Mouse (Mus musculus): ENCODE results near the gene Met. TPM values are rescaled to one million over a fixed set of nuclear protein-coding genes. Genes with fewer than 3 reads are reported as not detected.

The Met gene
- polyA plus RNA-seq, 1 experiment from 2014 or later = 1.5 TPM

GRCm38 (mm10) chr6:17498801-17499200 lies 35.2 kb downstream of the Met start:
- H3K4me3 ChIP-seq (replicated peaks; ENCODE audit: low read depth, low read length) = no peak overlapping the region
- H3K4me1 ChIP-seq (ENCODE audit: control insufficient read depth, insufficient read depth, low read length) = no peaks in the 10 kb centered on the region
- ATAC-seq (ENCODE audit: low FRiP score, low TSS enrichment) (no peak), DNase-seq (no peak)
- H3K9ac ChIP-seq (replicated peaks; ENCODE audit: low read length) = no peak overlapping the region
- no peaks in the 10 kb centered on the region for H3K27me3 ChIP-seq (ENCODE audit: control insufficient read depth, insufficient read depth, low read length)
- H3K4me2 ChIP-seq (ENCODE audit: low read length) = no peak overlapping the region
- H3K27ac ChIP-seq (replicated peaks; ENCODE audit: low read depth, low read length) = no peak overlapping the region
- WGBS = 84% methylated on average over 8 of the region's 8 CpGs
- H3K36me3 ChIP-seq (ENCODE audit: control insufficient read depth, insufficient read depth, low read length) = no peaks in the 10 kb centered on the region
- no peaks in the 10 kb centered on the region for H3K9me3 ChIP-seq (ENCODE audit: control insufficient read depth, low read length)

- Histone ChIP-seq H3K9me3 (ENCODE audit: control insufficient read depth, low read length) (no peaks in the 10 kb centered on the region), H3K9ac (replicated peaks; ENCODE audit: low read length) (no peak overlapping the region), H3K4me1 (ENCODE audit: control insufficient read depth, insufficient read depth, low read length) (no peaks in the 10 kb centered on the region), H3K27ac (replicated peaks; ENCODE audit: low read depth, low read length) (no peak overlapping the region), H3K4me2 (ENCODE audit: low read length) (no peak overlapping the region), H3K36me3 (ENCODE audit: control insufficient read depth, insufficient read depth, low read length) (no peaks in the 10 kb centered on the region), H3K4me3 (replicated peaks; ENCODE audit: low read depth, low read length) (no peak overlapping the region), H3K27me3 (ENCODE audit: control insufficient read depth, insufficient read depth, low read length) (no peaks in the 10 kb centered on the region)
- 83% methylated on average over 4 of the region's 4 CpGs for WGBS
- DNase-seq (no peak), ATAC-seq (ENCODE audit: low FRiP score, low TSS enrichment) (no peak)
Measured at GRCm38 (mm10) chr6:17501440-17501839, 37.8 kb downstream of the Met start.

GRCm38 (mm10) chr6:17502311-17502710 lies 38.7 kb downstream of the Met start:
- no peaks in the 10 kb centered on the region for H3K9me3 ChIP-seq (ENCODE audit: control insufficient read depth, low read length)
- WGBS = 87% methylated on average over 1 of the region's 1 CpGs
- no peak for ATAC-seq (ENCODE audit: low FRiP score, low TSS enrichment)

DNA sequence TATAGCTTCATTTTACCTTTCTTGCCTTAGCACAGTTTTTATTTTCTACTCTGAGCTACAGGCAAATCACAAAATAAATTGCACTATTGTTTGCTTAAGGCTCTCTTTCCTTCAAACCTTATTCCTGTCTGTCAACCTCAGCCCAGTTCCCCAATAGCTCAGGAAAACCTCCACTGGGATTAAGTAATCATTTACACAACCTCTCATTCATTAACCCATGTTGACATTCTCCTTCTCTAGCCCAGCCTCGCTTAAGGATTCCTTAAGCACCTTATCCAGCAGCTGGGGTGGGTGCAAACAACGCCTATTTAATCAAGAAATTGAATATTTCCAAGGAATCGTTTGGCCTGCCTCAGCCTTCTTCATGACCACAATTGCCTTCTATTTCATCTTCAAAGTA lies 40.1 kb downstream of the Met start:
- DNase-seq (no peak), ATAC-seq (ENCODE audit: low FRiP score, low TSS enrichment) (no peak)
- Histone ChIP-seq H3K36me3 (ENCODE audit: control insufficient read depth, insufficient read depth, low read length) (no peaks in the 10 kb centered on the region), H3K4me1 (ENCODE audit: control insufficient read depth, insufficient read depth, low read length) (no peaks in the 10 kb centered on the region), H3K27me3 (ENCODE audit: control insufficient read depth, insufficient read depth, low read length) (no peaks in the 10 kb centered on the region), H3K4me2 (ENCODE audit: low read length) (no peak overlapping the region), H3K4me3 (replicated peaks; ENCODE audit: low read depth, low read length) (no peak overlapping the region), H3K9ac (replicated peaks; ENCODE audit: low read length) (no peak overlapping the region), H3K9me3 (ENCODE audit: control insufficient read depth, low read length) (no peaks in the 10 kb centered on the region), H3K27ac (replicated peaks; ENCODE audit: low read depth, low read length) (no peak overlapping the region)
- WGBS = 59% methylated on average over 3 of the region's 3 CpGs

More at GRCm38 (mm10) chr6:17502311-17502710, 38.7 kb downstream of the Met start:
- no peak overlapping the region for H3K4me3 ChIP-seq (replicated peaks; ENCODE audit: low read depth, low read length)
- H3K27me3 ChIP-seq (ENCODE audit: control insufficient read depth, insufficient read depth, low read length) = no peaks in the 10 kb centered on the region
- no peak overlapping the region for H3K4me2 ChIP-seq (ENCODE audit: low read length)
- no peak overlapping the region for H3K27ac ChIP-seq (replicated peaks; ENCODE audit: low read depth, low read length)
- no peaks in the 10 kb centered on the region for H3K36me3 ChIP-seq (ENCODE audit: control insufficient read depth, insufficient read depth, low read length)
- H3K4me1 ChIP-seq (ENCODE audit: control insufficient read depth, insufficient read depth, low read length) = no peaks in the 10 kb centered on the region
- no peak for DNase-seq
- H3K9ac ChIP-seq (replicated peaks; ENCODE audit: low read length) = no peak overlapping the region

- Histone ChIP-seq H3K9ac (replicated peaks; ENCODE audit: low read length) (no peak overlapping the region), H3K4me2 (ENCODE audit: low read length) (no peak overlapping the region), H3K27me3 (ENCODE audit: control insufficient read depth, insufficient read depth, low read length) (no peaks in the 10 kb centered on the region), H3K4me1 (ENCODE audit: control insufficient read depth, insufficient read depth, low read length) (no peaks in the 10 kb centered on the region), H3K9me3 (ENCODE audit: control insufficient read depth, low read length) (no peaks in the 10 kb centered on the region), H3K4me3 (replicated peaks; ENCODE audit: low read depth, low read length) (no peak overlapping the region), H3K27ac (replicated peaks; ENCODE audit: low read depth, low read length) (no peak overlapping the region), H3K36me3 (ENCODE audit: control insufficient read depth, insufficient read depth, low read length) (no peaks in the 10 kb centered on the region)
- DNase-seq (no peak), ATAC-seq (ENCODE audit: low FRiP score, low TSS enrichment) (no peak)
- WGBS = 81% methylated on average over 3 of the region's 3 CpGs
Measured at GRCm38 (mm10) chr6:17505530-17505929, 41.9 kb downstream of the Met start.

DNA sequence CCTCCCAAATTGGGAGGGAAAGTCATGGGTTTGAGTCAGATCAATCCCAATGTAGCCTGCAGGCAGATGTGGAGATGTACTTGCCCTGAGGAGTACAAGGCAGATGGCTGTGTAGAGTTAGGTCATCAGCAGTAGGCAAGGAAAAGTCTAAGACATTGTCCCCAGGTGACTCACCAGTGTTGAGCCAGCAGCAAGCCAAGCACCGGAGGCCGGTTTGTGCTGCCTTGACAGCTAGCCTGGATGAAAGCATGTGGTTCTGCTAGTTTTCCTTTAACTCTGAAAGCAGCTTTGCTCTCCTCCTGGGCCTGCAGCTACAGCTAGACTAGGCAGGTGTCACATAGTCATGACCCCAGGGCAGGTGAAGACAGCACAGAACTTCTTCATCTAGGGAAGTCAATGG lies 43.2 kb downstream of the Met start:
- WGBS = 94% methylated on average over 2 of the region's 2 CpGs
- no peak for DNase-seq
- no peak overlapping the region for H3K27ac ChIP-seq (replicated peaks; ENCODE audit: low read depth, low read length)
- H3K9me3 ChIP-seq (ENCODE audit: control insufficient read depth, low read length) = no peaks in the 10 kb centered on the region
- no peak overlapping the region for H3K9ac ChIP-seq (replicated peaks; ENCODE audit: low read length)
- no peaks in the 10 kb centered on the region for H3K36me3 ChIP-seq (ENCODE audit: control insufficient read depth, insufficient read depth, low read length)
- H3K4me3 ChIP-seq (replicated peaks; ENCODE audit: low read depth, low read length) = no peak overlapping the region
- no peak overlapping the region for H3K4me2 ChIP-seq (ENCODE audit: low read length)
- H3K4me1 ChIP-seq (ENCODE audit: control insufficient read depth, insufficient read depth, low read length) = no peaks in the 10 kb centered on the region
- no peak for ATAC-seq (ENCODE audit: low FRiP score, low TSS enrichment)
- no peaks in the 10 kb centered on the region for H3K27me3 ChIP-seq (ENCODE audit: control insufficient read depth, insufficient read depth, low read length)

- Histone ChIP-seq H3K4me3 (replicated peaks; ENCODE audit: low read depth, low read length) (no peak overlapping the region), H3K36me3 (ENCODE audit: control insufficient read depth, insufficient read depth, low read length) (no peaks in the 10 kb centered on the region), H3K27me3 (ENCODE audit: control insufficient read depth, insufficient read depth, low read length) (no peaks in the 10 kb centered on the region), H3K4me2 (ENCODE audit: low read length) (no peak overlapping the region), H3K9me3 (ENCODE audit: control insufficient read depth, low read length) (no peaks in the 10 kb centered on the region), H3K9ac (replicated peaks; ENCODE audit: low read length) (no peak overlapping the region), H3K27ac (replicated peaks; ENCODE audit: low read depth, low read length) (no peak overlapping the region), H3K4me1 (ENCODE audit: control insufficient read depth, insufficient read depth, low read length) (no peaks in the 10 kb centered on the region)
- ATAC-seq (ENCODE audit: low FRiP score, low TSS enrichment) (peak; percentile 26; the same call in 1 of the 2 replicates), DNase-seq (no peak)
- 77% methylated on average over 5 of the region's 5 CpGs for WGBS
Measured at GRCm38 (mm10) chr6:17508184-17508583, 44.6 kb downstream of the Met start.

DNA sequence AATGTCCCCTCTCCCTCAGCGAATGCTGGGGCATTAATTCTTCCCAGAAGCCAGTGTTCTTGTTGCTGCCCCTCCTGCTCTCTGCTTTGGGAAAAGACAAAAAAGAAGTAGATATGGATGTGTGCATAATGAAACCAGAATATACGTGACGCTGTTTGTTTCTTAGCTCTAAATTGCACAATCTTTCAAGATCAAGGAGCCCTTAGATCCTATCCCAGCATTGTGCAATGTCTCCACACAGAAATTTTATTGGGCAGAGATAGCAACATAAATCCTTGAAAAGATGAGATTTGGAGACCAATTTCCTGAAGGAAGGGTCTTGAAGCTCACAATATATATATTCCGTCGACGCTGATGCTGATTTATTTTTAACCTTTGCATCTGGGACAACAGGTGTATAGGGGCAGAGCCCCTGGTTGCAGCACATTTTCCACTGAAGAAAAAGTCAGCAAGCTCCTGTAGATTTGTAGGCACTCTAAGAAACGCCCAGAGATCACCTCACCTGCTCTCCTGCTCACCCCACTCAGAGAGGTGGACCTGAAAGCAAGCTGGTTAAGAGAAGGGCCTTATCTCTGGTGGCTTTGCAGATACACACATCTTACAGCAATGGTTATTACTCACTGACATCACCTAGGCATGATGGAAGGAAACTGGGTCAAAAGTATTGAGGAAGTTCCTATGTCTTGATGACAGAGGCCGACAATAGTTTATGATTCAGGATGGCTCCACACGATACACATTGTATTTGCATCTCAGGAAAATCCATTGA lies 45.2 kb downstream of the Met start:
- Histone ChIP-seq H3K9ac (replicated peaks; ENCODE audit: low read length) (no peak overlapping the region), H3K36me3 (ENCODE audit: control insufficient read depth, insufficient read depth, low read length) (no peaks in the 10 kb centered on the region), H3K4me3 (replicated peaks; ENCODE audit: low read depth, low read length) (no peak overlapping the region), H3K4me1 (ENCODE audit: control insufficient read depth, insufficient read depth, low read length) (no peaks in the 10 kb centered on the region), H3K27ac (replicated peaks; ENCODE audit: low read depth, low read length) (no peak overlapping the region), H3K4me2 (ENCODE audit: low read length) (no peak overlapping the region), H3K27me3 (ENCODE audit: control insufficient read depth, insufficient read depth, low read length) (no peaks in the 10 kb centered on the region), H3K9me3 (ENCODE audit: control insufficient read depth, low read length) (no peaks in the 10 kb centered on the region)
- 90% methylated on average over 9 of the region's 9 CpGs for WGBS
- ATAC-seq (ENCODE audit: low FRiP score, low TSS enrichment) = no peak
- DNase-seq = no peak

- Histone ChIP-seq H3K4me3 (replicated peaks; ENCODE audit: low read depth, low read length) (no peak overlapping the region), H3K27ac (replicated peaks; ENCODE audit: low read depth, low read length) (no peak overlapping the region), H3K27me3 (ENCODE audit: control insufficient read depth, insufficient read depth, low read length) (no peaks in the 10 kb centered on the region), H3K4me1 (ENCODE audit: control insufficient read depth, insufficient read depth, low read length) (peaks cover 3% of the 10 kb centered on the region; the same call in 1 of the 2 replicates), H3K36me3 (ENCODE audit: control insufficient read depth, insufficient read depth, low read length) (no peaks in the 10 kb centered on the region), H3K9me3 (ENCODE audit: control insufficient read depth, low read length) (no peaks in the 10 kb centered on the region), H3K4me2 (ENCODE audit: low read length) (no peak overlapping the region), H3K9ac (replicated peaks; ENCODE audit: low read length) (no peak overlapping the region)
- 94% methylated on average over 15 of the region's 15 CpGs for WGBS
- ATAC-seq (ENCODE audit: low FRiP score, low TSS enrichment) = no peak
- DNase-seq = no peak
Measured at GRCm38 (mm10) chr6:17513381-17513780, 49.8 kb downstream of the Met start.

Measured in midbrain, embryonic 14.5 days (tissue).